Mouse (Mus musculus) left cerebral cortex, adult 2 months (tissue): ENCODE measurements around the gene App. TPM values are rescaled to one million over a fixed set of nuclear protein-coding genes. Genes with fewer than 3 reads are reported as not detected.

Experiments used
- DNase-seq, 2 experiments: peaks; one replicate each; pipeline ENCODE4 v3.0.0; 2021 to 2022; ENCODE audit warnings: low spot score in 2 of 2, mixed read lengths in 1 of 2; ENCODE audit errors: extremely low spot score in 1 of 2
- H3K27ac ChIP-seq: fragments of 200-600 bp; 2 replicates; pipeline ENCODE4 v1.8.1; 2022
- H3K4me3 ChIP-seq: fragments of 200-600 bp; 2 replicates; pipeline ENCODE4 v1.8.1; 2022
- CTCF ChIP-seq: fragments of 200-600 bp; IDR thresholded peaks from 2 replicates; pipeline ENCODE4 v1.8.1; 2022; ENCODE audit warnings: antibody characterized with exemption, mild to moderate bottlenecking, moderate library complexity
- intact Hi-C: fragments of 180-260 bp; cut with DNase I; formaldehyde crosslinking; loops from one replicate; pipeline ENCODE4 v1.15.1; 2025
- total RNA-seq, 2 experiments: library from RNA; stranded (reverse); gene quantifications; 2 replicates each; pipeline ENCODE4 v1.2.3; 2021

The App gene
- total RNA-seq, 2 experiments from 2014 or later, result 1,405 to 1,415 TPM

DNA sequence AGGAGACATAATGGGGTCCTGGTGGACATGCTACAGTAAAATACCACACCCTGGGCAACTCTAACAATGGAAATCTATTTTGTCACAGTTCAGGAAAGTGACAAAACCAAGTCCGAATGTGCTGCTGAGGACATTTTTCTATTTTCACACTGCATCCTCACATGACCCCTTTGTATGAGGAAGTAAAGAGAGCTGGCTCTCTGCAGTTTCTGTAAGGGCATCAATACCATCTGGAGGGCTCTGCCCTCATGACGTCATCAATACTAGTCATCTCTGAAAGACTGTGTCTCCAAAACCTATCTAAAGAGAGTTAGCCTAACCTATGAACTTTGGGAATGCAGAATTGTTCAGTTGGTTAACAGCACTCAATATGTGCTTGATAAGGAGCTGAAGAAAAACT is 59.6 kb downstream of the App start:
- no peak overlapping the region for H3K4me3 ChIP-seq
- no peak for DNase-seq
- TF ChIP-seq CTCF, result no peak
- intact Hi-C loops, result no loop called here
- H3K27ac ChIP-seq, result no peak overlapping the region

DNA sequence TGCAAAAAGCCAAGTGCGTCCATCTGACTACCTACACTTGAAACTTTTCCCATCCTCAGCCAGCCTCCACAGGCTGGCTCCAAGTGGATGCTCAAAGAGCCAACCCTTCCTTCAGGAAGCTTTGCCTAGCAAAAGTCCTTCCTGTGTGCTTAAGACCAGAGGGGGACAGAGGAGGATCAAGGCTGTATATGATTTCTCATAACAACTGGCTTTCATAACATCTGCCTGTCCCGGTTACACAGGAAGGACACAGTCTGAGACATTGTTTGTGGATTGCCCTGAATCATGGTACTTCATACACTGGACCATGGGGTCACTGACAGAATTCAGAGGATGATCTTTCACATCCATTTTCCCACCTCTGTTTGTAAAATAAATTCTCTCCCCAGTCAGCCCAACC is 61.3 kb downstream of the App start:
- TF ChIP-seq CTCF, result no peak
- H3K4me3 ChIP-seq, result no peak overlapping the region
- intact Hi-C loops, result no loop called here
- peak overlapping the region; percentile 47 for H3K27ac ChIP-seq
- DNase-seq, result no peak

DNA sequence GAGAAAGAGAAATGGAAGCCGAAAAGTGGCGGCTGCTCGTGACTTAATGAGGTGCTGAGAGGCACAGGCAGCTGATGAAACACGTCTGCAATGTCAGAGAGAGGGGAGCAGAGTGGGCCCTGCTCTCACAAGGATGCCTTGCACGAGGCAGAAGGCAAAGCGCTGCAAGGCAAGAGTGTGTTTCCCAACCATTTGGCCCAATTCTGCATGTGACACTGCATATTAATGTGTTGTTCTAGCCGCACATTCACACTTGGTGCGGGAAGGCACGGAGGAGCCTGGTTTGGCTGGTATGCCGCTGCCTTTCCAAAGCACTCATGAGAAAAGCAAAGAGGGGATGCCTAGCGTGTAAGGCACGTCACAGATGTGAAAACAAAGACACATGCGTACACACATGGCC is 63.1 kb downstream of the App start:
- peak overlapping the region; percentile 63 for H3K27ac ChIP-seq
- DNase-seq, result no peak
- no peak for TF ChIP-seq CTCF
- H3K4me3 ChIP-seq, result no peak overlapping the region
- intact Hi-C loops, result no loop called here

DNA sequence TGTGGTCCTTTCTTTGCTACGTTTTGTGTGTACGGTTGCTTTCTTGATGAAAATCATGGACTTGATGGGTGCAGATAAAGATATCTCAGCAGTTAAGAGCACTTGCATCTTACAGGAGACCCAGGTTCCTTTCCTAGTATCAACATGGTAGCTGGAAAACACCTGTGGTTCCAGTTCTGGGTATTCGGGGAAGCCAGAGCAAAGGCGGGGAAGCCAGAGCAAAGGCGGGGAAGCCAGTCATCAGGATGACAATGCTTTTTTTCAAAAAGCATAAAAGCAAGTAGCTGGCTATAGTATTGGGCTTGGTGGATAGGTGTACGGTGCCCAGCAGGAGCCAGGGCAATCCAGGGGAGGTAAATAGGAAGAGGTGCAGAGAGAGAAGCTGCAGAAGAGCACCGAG is 65.1 kb downstream of the App start:
- DNase-seq, result no peak
- no peak for TF ChIP-seq CTCF
- no peak overlapping the region for H3K27ac ChIP-seq
- intact Hi-C loops, result no loop called here
- no peak overlapping the region for H3K4me3 ChIP-seq

DNA sequence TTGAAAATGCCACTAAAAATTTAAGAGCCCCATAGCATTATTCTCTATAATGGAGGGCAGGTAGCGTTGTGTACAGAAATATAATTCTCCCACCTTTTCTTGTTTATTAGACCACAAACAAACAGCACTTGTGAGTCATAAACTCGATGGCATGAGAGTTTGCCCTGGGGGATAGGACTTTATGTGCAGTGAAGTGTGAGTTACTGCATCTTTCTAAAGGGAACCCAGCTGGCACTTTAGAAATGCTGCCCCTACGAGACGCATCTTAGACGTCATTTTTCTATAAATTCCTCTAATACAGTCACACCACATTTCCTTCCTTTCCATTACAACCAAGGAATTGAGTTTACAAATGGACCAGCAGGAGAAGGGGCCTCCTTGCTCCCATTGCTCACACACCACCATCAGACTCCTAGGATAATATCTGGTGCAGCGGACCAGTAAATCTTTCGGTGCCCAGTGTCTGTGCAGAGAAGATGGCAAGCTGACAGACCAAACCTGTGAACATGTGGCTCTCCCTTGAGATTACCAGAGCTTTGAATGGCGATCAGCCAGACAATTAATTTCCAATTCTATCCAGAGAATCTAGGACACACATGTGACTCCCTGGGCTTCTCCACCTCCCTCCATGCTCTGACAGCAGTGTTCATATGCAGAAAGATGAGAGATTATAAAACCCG is 66.8 kb downstream of the App start:
- Histone ChIP-seq H3K4me3 (no peak overlapping the region), H3K27ac (no peak overlapping the region; the same call in 1 of the 2 replicates)
- no peak for TF ChIP-seq CTCF
- no peak for DNase-seq
- intact Hi-C loops, result no loop called here

DNA sequence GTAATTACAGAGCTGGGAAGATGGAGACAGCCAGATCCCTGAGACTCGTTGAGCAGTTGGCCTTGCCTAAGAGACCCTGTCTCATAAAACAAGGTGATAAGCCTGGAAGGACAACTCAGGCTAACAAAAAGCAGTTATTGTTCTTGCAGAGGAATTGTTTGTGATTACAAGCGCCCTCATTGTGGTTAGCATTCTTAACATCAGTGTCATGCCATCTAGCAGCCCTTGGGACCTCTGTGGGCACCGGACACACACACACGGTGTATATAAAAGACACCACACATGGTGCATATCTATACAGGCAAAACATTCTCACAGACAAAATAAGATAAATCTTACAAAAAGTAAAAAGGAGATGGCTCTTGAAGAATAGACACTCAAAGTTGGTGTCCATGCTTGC is 68.0 kb downstream of the App start:
- intact Hi-C loops, result no loop called here
- no peak for TF ChIP-seq CTCF
- no peak for DNase-seq

DNA sequence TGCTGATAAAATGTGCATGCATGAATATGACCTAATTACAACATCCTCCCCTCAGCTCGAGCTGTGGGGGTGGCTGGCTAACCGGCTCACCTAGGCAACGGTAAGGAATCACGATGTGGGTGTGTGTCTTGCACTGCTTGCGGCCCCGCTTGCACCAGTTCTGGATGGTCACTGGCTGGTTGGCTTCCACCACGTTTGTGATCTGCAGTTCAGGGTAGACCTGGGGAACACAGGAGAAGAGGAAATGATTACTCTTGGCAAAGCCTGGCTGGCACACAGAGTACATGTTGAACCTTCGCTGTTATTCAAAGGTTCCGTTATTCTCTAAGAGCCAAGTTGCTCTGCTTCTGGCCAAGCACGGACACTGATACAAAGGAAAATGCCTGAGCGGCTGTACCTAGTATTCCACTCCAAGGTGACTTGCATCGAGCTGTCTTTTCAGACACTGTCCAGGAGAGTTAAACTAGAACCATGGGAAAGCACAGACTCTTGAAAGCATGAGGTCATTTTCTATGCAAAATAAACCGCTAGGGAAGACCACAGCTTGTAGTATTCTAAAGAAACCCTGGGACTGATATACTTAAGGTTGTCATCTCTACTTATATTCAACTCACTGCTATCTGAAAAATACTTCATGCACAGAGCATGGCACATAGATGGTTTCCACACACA is 70.3 kb downstream of the App start:
- Histone ChIP-seq H3K27ac (no peak overlapping the region), H3K4me3 (no peak overlapping the region)
- intact Hi-C loops, result no loop called here
- no peak for TF ChIP-seq CTCF
- DNase-seq, result no peak

More for the DNA sequence above, 68.0 kb downstream of the App start:
- Histone ChIP-seq H3K4me3 (no peak overlapping the region), H3K27ac (no peak overlapping the region)

DNA sequence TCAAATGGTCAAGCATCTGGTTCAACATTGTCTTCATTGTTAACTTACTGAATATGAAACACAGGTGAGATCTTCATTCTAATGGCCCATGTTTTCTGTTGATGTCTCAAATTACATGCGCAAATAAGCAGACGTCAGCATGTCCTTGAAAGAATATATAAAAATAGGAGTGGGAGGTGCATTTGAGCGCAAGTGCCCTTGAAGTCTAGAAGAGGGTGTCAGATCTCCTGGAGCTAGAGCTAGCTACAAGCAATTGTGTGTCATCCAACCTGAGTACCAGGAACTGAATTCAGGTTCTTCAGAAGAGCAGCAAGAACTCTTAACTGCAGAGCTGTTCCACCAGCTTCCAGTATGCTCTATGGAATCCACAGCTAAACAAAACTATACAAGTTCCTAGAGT is 72.0 kb downstream of the App start:
- Histone ChIP-seq H3K4me3 (no peak overlapping the region), H3K27ac (no peak overlapping the region)
- TF ChIP-seq CTCF, result no peak
- no peak for DNase-seq
- intact Hi-C loops, result no loop called here

DNA sequence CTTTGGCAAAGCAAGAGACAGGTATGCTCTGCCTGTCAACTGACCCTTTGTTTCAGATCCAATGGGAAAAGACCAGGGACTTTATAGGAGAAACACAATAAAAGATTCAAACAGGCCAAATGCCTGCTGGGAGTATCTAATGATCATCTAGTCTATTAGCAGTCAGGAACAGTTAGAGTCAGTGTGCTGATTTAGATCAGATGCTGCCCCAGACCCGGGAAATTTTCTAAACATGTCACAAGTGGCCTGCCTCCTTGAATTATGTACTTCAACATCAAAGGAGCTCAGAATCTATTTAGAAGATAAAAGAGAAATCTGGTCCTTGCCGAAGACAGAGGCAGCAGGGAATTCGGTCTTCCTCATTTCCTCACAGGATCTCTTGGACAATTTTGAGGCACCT is 72.8 kb downstream of the App start:
- no peak for DNase-seq
- H3K4me3 ChIP-seq, result no peak overlapping the region
- no peak overlapping the region for H3K27ac ChIP-seq
- intact Hi-C loops, result no loop called here
- no peak for TF ChIP-seq CTCF

DNA sequence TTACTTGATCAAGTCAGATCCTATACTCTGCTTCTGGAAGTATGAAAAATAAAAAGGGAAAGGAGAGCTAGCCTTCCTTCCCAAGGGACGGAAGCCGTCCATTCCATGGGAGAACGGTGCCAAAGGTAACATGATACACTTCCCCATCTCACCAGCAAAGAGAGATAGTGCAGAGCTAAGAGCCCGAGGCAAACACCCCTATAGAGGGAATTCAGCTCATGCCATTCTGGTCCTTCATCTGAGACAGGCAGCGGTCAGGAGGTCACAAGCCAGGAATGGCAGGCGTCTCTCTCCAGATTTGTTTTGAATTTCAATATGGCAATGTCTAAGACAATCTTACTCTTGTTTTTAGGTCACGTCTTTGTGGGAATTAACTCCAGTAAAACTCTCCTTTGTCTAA is 74.1 kb downstream of the App start:
- no peak overlapping the region for H3K27ac ChIP-seq
- no peak for TF ChIP-seq CTCF
- H3K4me3 ChIP-seq, result no peak overlapping the region
- intact Hi-C loops, result loop anchor here (10.0 kb wide), 1 partner anchor 575 kb away; no protein-coding TSS in a partner anchor
- DNase-seq, result no peak

DNA sequence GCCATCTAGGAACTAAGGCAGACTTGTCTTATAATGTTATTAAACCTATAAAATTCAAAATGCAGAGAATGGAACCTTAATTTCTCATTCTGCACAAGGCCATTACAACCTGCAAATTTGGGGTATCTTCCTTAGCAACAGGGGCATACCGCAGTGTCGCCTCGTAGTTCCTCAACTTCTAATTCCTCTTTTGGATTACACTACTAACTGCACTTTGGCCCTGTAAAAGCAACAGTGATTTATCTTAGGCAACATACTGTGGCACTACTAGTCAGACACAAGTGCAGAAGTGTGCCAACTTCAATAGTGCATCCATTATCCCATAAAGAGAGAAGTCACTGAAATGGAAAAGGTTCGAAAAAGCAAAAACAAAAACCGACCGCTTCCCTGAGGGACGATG is 74.5 kb downstream of the App start:
- H3K27ac ChIP-seq, result no peak overlapping the region
- no peak for TF ChIP-seq CTCF
- intact Hi-C loops, result loop anchor here (10.0 kb wide), 1 partner anchor 576 kb away; no protein-coding TSS in a partner anchor

DNA sequence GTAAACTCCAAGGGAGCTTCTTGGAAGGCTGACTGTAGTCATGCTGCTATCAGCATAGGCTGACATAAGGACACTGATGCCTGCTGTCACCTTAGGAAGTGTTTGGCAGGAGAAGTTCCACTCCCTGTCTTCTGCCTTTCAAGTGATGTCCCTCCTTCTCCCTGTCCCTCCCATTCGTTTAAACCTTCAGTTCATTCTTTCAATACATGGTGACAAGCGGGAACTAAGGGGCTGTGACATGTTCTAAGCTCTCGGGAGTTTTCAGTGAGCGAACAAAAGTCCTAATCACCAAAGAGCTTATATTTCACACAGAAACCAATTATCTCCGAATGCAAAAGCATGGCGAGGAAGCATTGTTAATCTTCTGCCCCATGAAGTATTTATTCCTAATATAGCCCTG is 77.2 kb downstream of the App start:
- no peak for TF ChIP-seq CTCF
- Histone ChIP-seq H3K4me3 (no peak overlapping the region), H3K27ac (no peak overlapping the region)
- intact Hi-C loops, result loop anchor here (10.0 kb wide), 1 partner anchor 578 kb away; no protein-coding TSS in a partner anchor
- no peak for DNase-seq

More for the DNA sequence above, 74.5 kb downstream of the App start:
- DNase-seq, result no peak
- H3K4me3 ChIP-seq, result no peak overlapping the region

DNA sequence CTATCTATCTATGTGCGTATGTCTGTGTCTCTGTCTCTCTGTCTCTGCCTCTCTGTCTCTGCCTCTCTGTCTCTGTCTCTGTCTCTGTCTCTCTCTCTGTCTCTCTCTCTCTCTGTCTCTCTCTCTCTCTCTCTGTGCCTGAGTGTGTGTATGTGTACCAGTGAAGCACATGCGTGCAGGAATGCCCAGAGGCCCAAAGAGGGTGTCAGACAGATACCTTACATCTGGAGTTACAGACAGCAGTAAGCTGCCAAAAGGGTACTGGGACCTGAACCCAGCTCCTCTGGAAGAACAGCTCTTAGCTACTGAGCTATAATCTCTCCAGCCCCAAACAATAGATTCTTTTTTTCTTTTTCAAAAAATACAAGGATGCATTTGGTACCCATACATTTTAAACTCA is 77.6 kb downstream of the App start:
- DNase-seq, result no peak
- no peak for TF ChIP-seq CTCF
- H3K27ac ChIP-seq, result no peak overlapping the region
- intact Hi-C loops, result loop anchor here (10.0 kb wide), 1 partner anchor 579 kb away; no protein-coding TSS in a partner anchor
- no peak overlapping the region for H3K4me3 ChIP-seq
